ENCODE assay signal across 8 mouse cellular contexts in genomic region chr10:79811736-79812637, GRCm38 (mm10). TPM values are rescaled to one million over a fixed set of nuclear protein-coding genes. Genes with fewer than 3 reads are reported as not detected.
DNase-seq lines count a peak whose midpoint lies in the region; ATAC-seq and TF ChIP-seq lines count a peak whose summit lies in the region.

No protein-coding gene starts in this region.

- H3K9ac ChIP-seq in intestine, postnatal 0 days (ENCODE audit: low read depth, low read length), result no peak overlapping the region
- H3K9ac ChIP-seq in midbrain, embryonic 12.5 days (replicated peaks), result no peak overlapping the region

- ATAC-seq in intestine, postnatal 0 days, result no peak; the same call in 1 of the 2 replicates
- 0 out of 2 replicates have a peak, but pooled peaks have one; percentile 21 for ATAC-seq in midbrain, embryonic 12.5 days (ENCODE audit: low FRiP score, low read depth)
- no peak for ATAC-seq in activated CD4-positive, CD25-positive, alpha-beta regulatory T cell, adult 4 months

- peak; percentile 94 for DNase-seq in adrenal gland, postnatal 10 days
- DNase-seq in embryo, embryonic 10.5 days (ENCODE audit: low spot score), result peak; percentile 88
- peak; percentile 80 to 81 for DNase-seq in gastrocnemius, postnatal 36 days
- DNase-seq in left cerebral cortex, postnatal 4 days, result peak; percentile 87

- intact Hi-C loops in gastrocnemius, postnatal 36 days (cut with DNase I), result loop anchor here (1.0 to 2.0 kb wide), 2 partner anchors 19 to 43 kb away; partner anchors contain the start of gene Palm
- intact Hi-C loops in left cerebral cortex, postnatal 4 days (cut with DNase I), result no loop called here

- H3K4me3 ChIP-seq in intestine, postnatal 0 days (ENCODE audit: low read depth, low read length), result no peak overlapping the region
- H3K4me3 ChIP-seq in midbrain, embryonic 12.5 days, result no peak overlapping the region
- no peak overlapping the region for H3K4me3 ChIP-seq in small intestine, adult 2 months (ENCODE audit: low read depth, low read length)

- 30% methylated on average over 15 of the region's 15 CpGs for WGBS in intestine, postnatal 0 days
- WGBS in midbrain, embryonic 12.5 days, result 30% methylated on average over 15 of the region's 15 CpGs
- WGBS in small intestine, adult 2 months, result 30% methylated on average over 15 of the region's 15 CpGs

- no peak for TF ChIP-seq POLR2A in small intestine, adult 2 months (IDR thresholded peaks at IDR 0.05; ENCODE audit: low read depth, low read length)

- peak; percentile 99 for TF ChIP-seq CTCF in intestine, postnatal 0 days (IDR thresholded peaks at IDR 0.05; ENCODE audit: low read depth)
- TF ChIP-seq CTCF in small intestine, adult 2 months (IDR thresholded peaks at IDR 0.05; ENCODE audit: extremely low read depth, insufficient read length, insufficient replicate concordance, low read depth, low read length), result peak; percentile 98

- H3K4me2 ChIP-seq in intestine, postnatal 0 days (replicated peaks; ENCODE audit: low read depth), result no peak overlapping the region
- H3K4me2 ChIP-seq in midbrain, embryonic 12.5 days (replicated peaks), result no peak overlapping the region

- peaks cover 8% of the 10 kb centered on the region; the same call in 1 of the 2 replicates for H3K4me1 ChIP-seq in intestine, postnatal 0 days (replicated peaks; ENCODE audit: control insufficient read depth, insufficient read depth, low read length)
- H3K4me1 ChIP-seq in midbrain, embryonic 12.5 days, result peaks cover 8% of the 10 kb centered on the region
- H3K4me1 ChIP-seq in small intestine, adult 2 months (ENCODE audit: control insufficient read depth, insufficient read depth, insufficient read length, low read length), result peaks cover 30% of the 10 kb centered on the region

- H3K36me3 ChIP-seq in intestine, postnatal 0 days (ENCODE audit: control insufficient read depth, insufficient read depth), result no peaks in the 10 kb centered on the region; the same call in 1 of the 2 replicates
- peaks cover 78% of the 10 kb centered on the region for H3K36me3 ChIP-seq in midbrain, embryonic 12.5 days
- no peaks in the 10 kb centered on the region for H3K36me3 ChIP-seq in small intestine, adult 2 months (ENCODE audit: control insufficient read depth, insufficient read depth, low read length)

- no peaks in the 10 kb centered on the region for H3K9me3 ChIP-seq in intestine, postnatal 0 days (ENCODE audit: control insufficient read depth)
- no peaks in the 10 kb centered on the region for H3K9me3 ChIP-seq in midbrain, embryonic 12.5 days

- no peak overlapping the region for H3K27ac ChIP-seq in intestine, postnatal 0 days (ENCODE audit: low read depth, low read length)
- H3K27ac ChIP-seq in midbrain, embryonic 12.5 days (replicated peaks), result peak overlapping the region; percentile 68
- no peak overlapping the region for H3K27ac ChIP-seq in small intestine, adult 2 months (ENCODE audit: insufficient read depth, low read depth, low read length)

- H3K27me3 ChIP-seq in intestine, postnatal 0 days (replicated peaks; ENCODE audit: control insufficient read depth, insufficient read depth, low read length), result no peaks in the 10 kb centered on the region
- H3K27me3 ChIP-seq in midbrain, embryonic 12.5 days, result no peaks in the 10 kb centered on the region
- no peaks in the 10 kb centered on the region for H3K27me3 ChIP-seq in small intestine, adult 2 months (ENCODE audit: control insufficient read depth, insufficient read depth, low read length)

RNA-seq across cellular contexts. Expression of gene Misp, which starts 8.8 kb away (rescaled TPM):
- under 1 TPM in 1 of 2 experiments, not detected in 1; 0.27 TPM for total RNA-seq in adrenal gland, postnatal 10 days (2021)
- not detected for total RNA-seq in gastrocnemius, postnatal 36 days (2021)
- 254 and 255 TPM in 2 replicates for polyA plus RNA-seq in intestine, postnatal 0 days (2015; fragmentation: Nextera tagmentation; extraction: Ambion mirVana)
- total RNA-seq in left cerebral cortex, postnatal 4 days (2021), result under 1 TPM; 0.46 to 0.76 TPM
- polyA plus RNA-seq in midbrain, embryonic 12.5 days (2016; fragmentation: Nextera tagmentation; extraction: Ambion mirVana), result 0.94 and 1.0 TPM in 2 replicates
- 141 and 347 TPM in 2 replicates for polyA plus RNA-seq in small intestine, adult 2 months (2012; rRNA removed)
- not detected for polyA plus RNA-seq in activated CD4-positive, CD25-positive, alpha-beta regulatory T cell, adult 4 months (2017; shearing (Covaris generic))

RNA-seq across cellular contexts. Expression of gene Palm, which starts 18.6 kb away (rescaled TPM):
- 10 to 100 TPM; 69.6 to 80.2 TPM for total RNA-seq in adrenal gland, postnatal 10 days (2021)
- total RNA-seq in gastrocnemius, postnatal 36 days (2021), result 10 to 100 TPM; 13.8 to 21.4 TPM
- polyA plus RNA-seq in intestine, postnatal 0 days (2015; fragmentation: Nextera tagmentation; extraction: Ambion mirVana), result 19.9 and 21.1 TPM in 2 replicates
- total RNA-seq in left cerebral cortex, postnatal 4 days (2021), result 100 to 1,000 TPM; 404 to 409 TPM
- polyA plus RNA-seq in midbrain, embryonic 12.5 days (2016; fragmentation: Nextera tagmentation; extraction: Ambion mirVana), result 198 and 204 TPM in 2 replicates
- 13.0 and 24.0 TPM in 2 replicates for polyA plus RNA-seq in small intestine, adult 2 months (2012; rRNA removed)
- polyA plus RNA-seq in activated CD4-positive, CD25-positive, alpha-beta regulatory T cell, adult 4 months (2017; shearing (Covaris generic)), result under 1 TPM; 0.55 to 0.95 TPM

RNA-seq across cellular contexts. Expression of gene Prss57, which starts 21.2 kb away (rescaled TPM):
- under 1 TPM; 0.09 to 0.21 TPM for total RNA-seq in adrenal gland, postnatal 10 days (2021)
- not detected for total RNA-seq in gastrocnemius, postnatal 36 days (2021)
- polyA plus RNA-seq in intestine, postnatal 0 days (2015; fragmentation: Nextera tagmentation; extraction: Ambion mirVana), result 0.07 TPM in 1 of 2 replicates, not detected in the other
- total RNA-seq in left cerebral cortex, postnatal 4 days (2021), result under 1 TPM in 1 of 2 experiments, not detected in 1; 0.52 TPM
- polyA plus RNA-seq in midbrain, embryonic 12.5 days (2016; fragmentation: Nextera tagmentation; extraction: Ambion mirVana), result 0.27 TPM in 1 of 2 replicates, not detected in the other
- 0.24 and 0.67 TPM in 2 replicates for polyA plus RNA-seq in small intestine, adult 2 months (2012; rRNA removed)
- polyA plus RNA-seq in activated CD4-positive, CD25-positive, alpha-beta regulatory T cell, adult 4 months (2017; shearing (Covaris generic)), result 1 to 10 TPM in 1 of 2 experiments, under 1 TPM in 1; 0.76 to 1.1 TPM

RNA-seq across cellular contexts. Expression of gene Fstl3, which starts 34.9 kb away (rescaled TPM):
- 1 to 10 TPM; 5.5 to 5.7 TPM for total RNA-seq in adrenal gland, postnatal 10 days (2021)
- 1 to 10 TPM; 1.2 to 1.8 TPM for total RNA-seq in gastrocnemius, postnatal 36 days (2021)
- polyA plus RNA-seq in intestine, postnatal 0 days (2015; fragmentation: Nextera tagmentation; extraction: Ambion mirVana), result 7.3 and 8.9 TPM in 2 replicates
- total RNA-seq in left cerebral cortex, postnatal 4 days (2021), result 1 to 10 TPM; 2.5 to 3.2 TPM
- polyA plus RNA-seq in midbrain, embryonic 12.5 days (2016; fragmentation: Nextera tagmentation; extraction: Ambion mirVana), result 1.0 and 1.6 TPM in 2 replicates
- 16.0 and 19.6 TPM in 2 replicates for polyA plus RNA-seq in small intestine, adult 2 months (2012; rRNA removed)
- polyA plus RNA-seq in activated CD4-positive, CD25-positive, alpha-beta regulatory T cell, adult 4 months (2017; shearing (Covaris generic)), result under 1 TPM in 1 of 2 experiments, not detected in 1; 0.86 TPM

RNA-seq across cellular contexts. Expression of gene Ptbp1, which starts 42.2 kb away (rescaled TPM):
- 100 to 1,000 TPM; 267 to 270 TPM for total RNA-seq in adrenal gland, postnatal 10 days (2021)
- 10 to 100 TPM; 17.2 to 17.4 TPM for total RNA-seq in gastrocnemius, postnatal 36 days (2021)
- 86.9 and 92.2 TPM in 2 replicates for polyA plus RNA-seq in intestine, postnatal 0 days (2015; fragmentation: Nextera tagmentation; extraction: Ambion mirVana)
- total RNA-seq in left cerebral cortex, postnatal 4 days (2021), result 10 to 100 TPM; 91.7 to 92.7 TPM
- 202 TPM in 2 replicates for polyA plus RNA-seq in midbrain, embryonic 12.5 days (2016; fragmentation: Nextera tagmentation; extraction: Ambion mirVana)
- 150 and 285 TPM in 2 replicates for polyA plus RNA-seq in small intestine, adult 2 months (2012; rRNA removed)
- 100 to 1,000 TPM in 1 of 2 experiments, 10 to 100 TPM in 1; 94.0 to 159 TPM for polyA plus RNA-seq in activated CD4-positive, CD25-positive, alpha-beta regulatory T cell, adult 4 months (2017; shearing (Covaris generic))

Comparison
In these comparisons a context has a peak if more than half of its experiments do, and no peak if none do; other contexts are left out.
1. RNA of gene Misp, which starts 8.8 kb away (polyA plus RNA-seq): 141 to 347 TPM in small intestine, adult 2 months and 254 to 255 TPM in intestine, postnatal 0 days; 0.94 to 1.0 TPM in midbrain, embryonic 12.5 days and not detected in activated CD4-positive, CD25-positive, alpha-beta regulatory T cell, adult 4 months; every median in the first group is over 10 times any median in the second.
2. Peak in every context shown above with its lines, with median percentiles within 50 percentile points of each other: DNase-seq.